Mouse (Mus musculus) intestine, embryonic 14.5 days (tissue): ENCODE results near the gene Plekha7. TPM values are rescaled to one million over a fixed set of nuclear protein-coding genes. Genes with fewer than 3 reads are reported as not detected.
"Not testable (repeated sequence)": the region's sequence is repeated elsewhere in the genome, so short reads cannot be mapped to it uniquely, and the experiment has no call there.

Experiments
- ATAC-seq: fragments of 200-750 bp; cut with Nextera tagmentation; replicated peaks from 2 replicates; pipeline ENCODE4 v1.8.0; 2017; ENCODE audit warnings: low read depth, moderate number of reproducible peaks, moderate TSS enrichment, moderate library complexity; ENCODE audit not compliant: low FRiP score, low TSS enrichment
- DNase-seq: peaks from one replicate; pipeline ENCODE4 v3.0.0-alpha.2; 2018; ENCODE audit warnings: low spot score
- H3K27ac ChIP-seq: fragments of 300-500 bp; sonication (generic); 2 replicates; pipeline ENCODE4 v1.5.1; 2014; ENCODE audit warnings: low read depth, mild to moderate bottlenecking, control low read depth
- H3K27me3 ChIP-seq: fragments of 300-500 bp; sonication (generic); replicated peaks from 2 replicates; pipeline ENCODE4 v1.6.1; 2014; ENCODE audit warnings: low read length, control low read depth; ENCODE audit not compliant: control insufficient read depth, insufficient read depth
- H3K36me3 ChIP-seq: fragments of 300-500 bp; sonication (generic); 2 replicates; pipeline ENCODE4 v1.6.1; 2014; ENCODE audit warnings: low read length, control low read depth; ENCODE audit not compliant: control insufficient read depth, insufficient read depth
- H3K4me1 ChIP-seq: fragments of 300-500 bp; sonication (generic); replicated peaks from 2 replicates; pipeline ENCODE4 v1.6.1; 2014; ENCODE audit warnings: low read length, control low read depth, mixed read lengths; ENCODE audit not compliant: control insufficient read depth, insufficient read depth
- H3K4me2 ChIP-seq: fragments of 300-500 bp; sonication (generic); 2 replicates; pipeline ENCODE4 v1.6.1; 2014; ENCODE audit warnings: low read length
- H3K4me3 ChIP-seq: fragments of 300-500 bp; sonication (generic); 2 replicates; pipeline ENCODE4 v1.5.1; 2014; ENCODE audit warnings: low read depth, low read length, control low read depth, mixed read lengths
- H3K9ac ChIP-seq: fragments of 300-500 bp; sonication (generic); 2 replicates; pipeline ENCODE4 v1.6.1; 2014; ENCODE audit warnings: mild to moderate bottlenecking, low read length
- H3K9me3 ChIP-seq: fragments of 300-500 bp; sonication (generic); 2 replicates; pipeline ENCODE4 v1.6.1; 2016; ENCODE audit warnings: low read length, control low read depth; ENCODE audit not compliant: control insufficient read depth
- WGBS: fragments of 180-500 bp; shearing (Covaris S2); extraction: QIAGEN DNeasy Blood & Tissue Kit; methylation state at CpG from one replicate; pipeline ENCODE4 v1.1.7; 2014; 5-methylcytosine and 5-hydroxymethylcytosine counted together
- polyA plus RNA-seq: library from polyadenylated mRNA; unstranded; fragments of >200 nt; fragmentation: Nextera tagmentation; extraction: Ambion mirVana; gene quantifications from 2 replicates; pipeline ENCODE4 v1.2.1, GENCODE M21; 2014

Plekha7 gene
- polyA plus RNA-seq, 1 experiment from 2014 or later, result 10.7 TPM

GRCm38 (mm10) chr7:116115216-116115930 lies 192.8 kb downstream of the Plekha7 start:
- Histone ChIP-seq H3K27ac (no peak overlapping the region), H3K36me3 (no peaks in the 10 kb centered on the region), H3K9me3 (no peaks in the 10 kb centered on the region), H3K27me3 (no peaks in the 10 kb centered on the region), H3K9ac (no peak overlapping the region), H3K4me2 (no peak overlapping the region), H3K4me1 (no peaks in the 10 kb centered on the region), H3K4me3 (no peak overlapping the region)
- DNase-seq, result peak; percentile 48
- 63% methylated on average over 12 of the region's 12 CpGs for WGBS
- no peak for ATAC-seq

DNA sequence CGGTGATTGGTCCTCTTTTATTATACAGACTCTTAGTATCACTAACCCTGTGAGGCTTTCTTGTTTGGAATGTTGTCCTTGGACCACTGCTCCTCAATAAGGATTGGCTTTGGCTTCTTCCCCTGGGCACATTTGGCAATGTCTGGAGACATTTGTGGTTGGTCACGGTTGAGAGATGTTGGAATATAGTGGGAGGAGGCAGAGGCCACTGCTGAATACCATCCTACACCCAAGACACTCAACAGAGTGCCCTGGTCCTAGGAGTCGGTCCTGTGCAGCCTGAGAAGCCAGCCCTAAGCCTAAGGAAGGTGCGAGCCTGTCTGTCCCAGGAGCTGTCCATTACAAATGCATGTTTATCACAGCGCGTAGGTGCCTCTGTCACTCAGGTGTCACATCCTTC lies 196.6 kb downstream of the Plekha7 start:
- Histone ChIP-seq H3K27me3 (no peaks in the 10 kb centered on the region), H3K36me3 (peaks cover 2% of the 10 kb centered on the region; the same call in 1 of the 2 replicates), H3K4me2 (no peak overlapping the region), H3K9me3 (no peaks in the 10 kb centered on the region), H3K4me3 (no peak overlapping the region), H3K9ac (no peak overlapping the region), H3K4me1 (no peaks in the 10 kb centered on the region), H3K27ac (no peak overlapping the region)
- no peak for ATAC-seq
- WGBS, result 84% methylated on average over 6 of the region's 6 CpGs
- DNase-seq, result peak; percentile 38

GRCm38 (mm10) chr7:116110661-116111060 lies 197.5 kb downstream of the Plekha7 start:
- no peak overlapping the region for H3K4me3 ChIP-seq
- 69% methylated on average over 3 of the region's 3 CpGs for WGBS
- no peaks in the 10 kb centered on the region for H3K4me1 ChIP-seq
- no peak overlapping the region for H3K4me2 ChIP-seq
- no peaks in the 10 kb centered on the region for H3K27me3 ChIP-seq
- no peak overlapping the region for H3K27ac ChIP-seq
- ATAC-seq (no peak), DNase-seq (peak; percentile 49)
- no peaks in the 10 kb centered on the region for H3K9me3 ChIP-seq
- no peak overlapping the region for H3K9ac ChIP-seq
- H3K36me3 ChIP-seq, result peaks cover 11% of the 10 kb centered on the region

- Histone ChIP-seq H3K27ac (no peak overlapping the region), H3K9me3 (no peaks in the 10 kb centered on the region), H3K27me3 (no peaks in the 10 kb centered on the region), H3K4me2 (no peak overlapping the region), H3K9ac (no peak overlapping the region), H3K36me3 (peaks cover 71% of the 10 kb centered on the region), H3K4me1 (no peaks in the 10 kb centered on the region), H3K4me3 (no peak overlapping the region)
- no peak for DNase-seq
- no peak for ATAC-seq
- WGBS, result 95% methylated on average over 9 of the region's 9 CpGs
These were observed 205.1 kb downstream of the Plekha7 start for GRCm38 (mm10) chr7:116103091-116103490.

- Histone ChIP-seq H3K4me3 (no peak overlapping the region), H3K27ac (no peak overlapping the region), H3K4me2 (no peak overlapping the region), H3K9me3 (no peaks in the 10 kb centered on the region), H3K4me1 (peaks cover 6% of the 10 kb centered on the region; the same call in 1 of the 2 replicates), H3K9ac (no peak overlapping the region), H3K36me3 (peaks cover 53% of the 10 kb centered on the region), H3K27me3 (no peaks in the 10 kb centered on the region)
- ATAC-seq, result no peak
- DNase-seq, result no peak
- WGBS, result 88% methylated on average over 7 of the region's 7 CpGs
These were observed 208.1 kb downstream of the Plekha7 start for GRCm38 (mm10) chr7:116099952-116100528.

GRCm38 (mm10) chr7:116093466-116093850 lies 214.7 kb downstream of the Plekha7 start:
- peaks cover 18% of the 10 kb centered on the region for H3K4me1 ChIP-seq
- peak overlapping the region; percentile 91 for H3K4me3 ChIP-seq
- H3K27me3 ChIP-seq, result no peaks in the 10 kb centered on the region
- no peaks in the 10 kb centered on the region for H3K9me3 ChIP-seq
- DNase-seq (no peak), ATAC-seq (peak; percentile 86)
- H3K4me2 ChIP-seq, result peak overlapping the region; percentile 94
- peak overlapping the region; percentile 86 for H3K27ac ChIP-seq
- H3K9ac ChIP-seq, result peak overlapping the region; percentile 91
- H3K36me3 ChIP-seq, result no peaks in the 10 kb centered on the region
- whole genome bisulfite sequencing, result 1% methylated on average over 19 of the region's 19 CpGs

GRCm38 (mm10) chr7:116092710-116093465 lies 215.3 kb downstream of the Plekha7 start:
- Histone ChIP-seq H3K9ac (peak overlapping the region; percentile 91), H3K4me1 (peaks cover 18% of the 10 kb centered on the region), H3K4me2 (peak overlapping the region; percentile 94), H3K9me3 (no peaks in the 10 kb centered on the region), H3K27ac (peak overlapping the region; percentile 86), H3K4me3 (peak overlapping the region; percentile 91), H3K27me3 (no peaks in the 10 kb centered on the region), H3K36me3 (no peaks in the 10 kb centered on the region)
- WGBS, result under 1% methylated on average over 38 of the region's 38 CpGs
- peak; percentile 95 for DNase-seq
- peak; percentile 100 for ATAC-seq

DNA sequence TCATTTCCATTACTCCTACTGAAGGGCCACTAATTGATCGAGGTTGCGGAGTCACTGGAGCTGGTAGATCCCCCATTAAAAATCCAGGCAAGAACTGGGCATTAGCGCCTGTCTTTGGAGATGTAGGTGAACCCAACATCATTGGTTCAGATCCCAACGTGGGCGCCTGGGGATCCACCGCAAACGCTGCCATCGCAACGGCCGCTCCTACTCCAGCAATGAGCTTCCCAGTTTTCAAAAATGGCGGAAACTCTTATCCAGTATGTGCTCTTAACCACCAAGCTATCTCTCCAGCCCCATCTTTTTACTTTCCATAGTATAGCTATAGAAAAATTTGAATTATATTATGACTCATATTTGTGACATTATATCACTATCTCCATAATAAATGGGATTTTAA lies 223.8 kb downstream of the Plekha7 start, which contains the start of gene Gm4353:
Gene Gm4353 (minus strand): TSS at position 270 of the 400 bp plus-strand sequence.
- WGBS, result 95% methylated on average over 11 of the region's 11 CpGs
- ATAC-seq, DNase-seq: not testable (repeated sequence)

More for the DNA sequence above, 223.8 kb downstream of the Plekha7 start, which contains the start of gene Gm4353:
- H3K4me1 ChIP-seq, H3K4me3 ChIP-seq, H3K27ac ChIP-seq, H3K4me2 ChIP-seq, H3K9me3 ChIP-seq, H3K27me3 ChIP-seq, H3K36me3 ChIP-seq, H3K9ac ChIP-seq: not testable (repeated sequence)
